Mouse (Mus musculus) limb, embryonic 14.5 days (tissue): Measurements from ENCODE around the gene Nol11. TPM values are rescaled to one million over a fixed set of nuclear protein-coding genes. Genes with fewer than 3 reads are reported as not detected.

ENCODE experiments used
- ATAC-seq: fragments of 200-750 bp; cut with Nextera tagmentation; 2 replicates; pipeline ENCODE4 v1.8.0; 2017; ENCODE audit warnings: low read depth, moderate number of reproducible peaks, moderate TSS enrichment; ENCODE audit not compliant: low FRiP score
- DNase-seq: peaks from one replicate; pipeline ENCODE4 v3.0.0-alpha.2; 2015; ENCODE audit warnings: low spot score
- H3K27ac ChIP-seq: fragments of 300-500 bp; sonication (generic); replicated peaks from 2 replicates; pipeline ENCODE4 v1.5.1; 2014; ENCODE audit warnings: low read depth, mild to moderate bottlenecking, low read length, moderate library complexity, mixed read lengths
- H3K27me3 ChIP-seq: fragments of 300-500 bp; sonication (generic); 2 replicates; pipeline ENCODE4 v1.6.1; 2014; ENCODE audit warnings: low read length, mixed read lengths; ENCODE audit not compliant: control insufficient read depth, insufficient read depth
- H3K36me3 ChIP-seq: fragments of 300-500 bp; sonication (generic); 2 replicates; pipeline ENCODE4 v1.6.1; 2014; ENCODE audit warnings: mild to moderate bottlenecking, low read length, moderate library complexity, mixed read lengths; ENCODE audit not compliant: control insufficient read depth, insufficient read depth
- H3K4me1 ChIP-seq: fragments of 300-500 bp; sonication (generic); 2 replicates; pipeline ENCODE4 v1.6.1; 2014; ENCODE audit warnings: antibody characterized with exemption, low read length, mixed read lengths; ENCODE audit not compliant: control insufficient read depth, insufficient read depth
- H3K4me2 ChIP-seq: fragments of 300-500 bp; sonication (generic); replicated peaks from 2 replicates; pipeline ENCODE4 v1.6.1; 2014; ENCODE audit warnings: low read depth, mild to moderate bottlenecking, low read length, moderate library complexity; ENCODE audit not compliant: severe bottlenecking
- H3K4me3 ChIP-seq: fragments of 300-500 bp; sonication (generic); replicated peaks from 2 replicates; pipeline ENCODE4 v1.5.1; 2014; ENCODE audit warnings: low read length
- H3K9ac ChIP-seq: fragments of 300-500 bp; sonication (generic); 2 replicates; pipeline ENCODE4 v1.6.1; 2014; ENCODE audit warnings: mild to moderate bottlenecking, low read depth, low read length, moderate library complexity; ENCODE audit not compliant: severe bottlenecking
- H3K9me3 ChIP-seq: fragments of 300-500 bp; sonication (generic); 2 replicates; pipeline ENCODE4 v1.6.1; 2016; ENCODE audit warnings: low read length; ENCODE audit not compliant: control insufficient read depth
- POLR2A ChIP-seq: fragments of 200-500 bp; IDR thresholded peaks from 2 replicates; pipeline ENCODE4 v1.8.0; 2012; ENCODE audit warnings: inconsistent platforms, mild to moderate bottlenecking, moderate library complexity, borderline replicate concordance; ENCODE audit not compliant: insufficient read depth, insufficient read length; ENCODE audit errors: extremely low read depth
- WGBS: fragments of 180-500 bp; shearing (Covaris S2); extraction: QIAGEN DNeasy Blood & Tissue Kit; methylation state at CpG from one replicate; pipeline ENCODE4 v1.1.7; 2014; 5-methylcytosine and 5-hydroxymethylcytosine counted together
- polyA plus RNA-seq, 2 experiments: library from polyadenylated mRNA; depleted of rRNA in 1 of 2; stranded (reverse) in 1 of 2; unstranded in 1 of 2; fragments of >200 nt; fragmentation: Nextera tagmentation in 1 of 2; extraction: Ambion mirVana in 1 of 2; gene quantifications; 2 replicates each; pipeline versions ENCODE4 v1.2.1 to v1.2.3; 2012 to 2014

Gene Nol11
- polyA plus RNA-seq, 2 experiments: 28.0 to 45.4 TPM

- TF ChIP-seq POLR2A: no peak
- no peak for DNase-seq
- Histone ChIP-seq H3K9ac (no peak overlapping the region), H3K4me3 (no peak overlapping the region), H3K9me3 (no peaks in the 10 kb centered on the region), H3K4me1 (peaks cover 3% of the 10 kb centered on the region; the same call in 1 of the 2 replicates), H3K27ac (no peak overlapping the region), H3K27me3 (no peaks in the 10 kb centered on the region), H3K36me3 (peaks cover 18% of the 10 kb centered on the region), H3K4me2 (no peak overlapping the region)
- ATAC-seq: no peak
- 93% methylated on average over 1 of the region's 1 CpGs for WGBS
Observed at GRCm38 (mm10) chr11:107226431-107226830, 37.2 kb upstream of the Nol11 start.

- DNase-seq: no peak
- WGBS: 90% methylated on average over 10 of the region's 10 CpGs
- Histone ChIP-seq H3K27me3 (no peaks in the 10 kb centered on the region), H3K36me3 (peaks cover 18% of the 10 kb centered on the region), H3K4me2 (no peak overlapping the region), H3K27ac (no peak overlapping the region), H3K9ac (no peak overlapping the region), H3K4me3 (no peak overlapping the region), H3K4me1 (peaks cover 3% of the 10 kb centered on the region; the same call in 1 of the 2 replicates), H3K9me3 (no peaks in the 10 kb centered on the region)
- no peak for TF ChIP-seq POLR2A
- no peak for ATAC-seq
Observed at GRCm38 (mm10) chr11:107226013-107226412, 36.8 kb upstream of the Nol11 start.

- H3K27ac ChIP-seq: 0 out of 2 replicates have a peak overlapping the region, but pooled peaks have one; percentile 44
- no peaks in the 10 kb centered on the region for H3K9me3 ChIP-seq
- WGBS: 85% methylated on average over 5 of the region's 5 CpGs
- no peak overlapping the region for H3K4me3 ChIP-seq
- H3K4me1 ChIP-seq: peaks cover 3% of the 10 kb centered on the region; the same call in 1 of the 2 replicates
- no peaks in the 10 kb centered on the region for H3K27me3 ChIP-seq
- DNase-seq (no peak), ATAC-seq (no peak)
- no peak overlapping the region for H3K9ac ChIP-seq
- peaks cover 18% of the 10 kb centered on the region for H3K36me3 ChIP-seq
- no peak overlapping the region for H3K4me2 ChIP-seq
- no peak for TF ChIP-seq POLR2A
Observed at GRCm38 (mm10) chr11:107225301-107225700, 36.1 kb upstream of the Nol11 start.

GRCm38 (mm10) chr11:107223667-107224214 is 34.6 kb upstream of the Nol11 start:
- H3K27ac ChIP-seq: 0 out of 2 replicates have a peak overlapping the region, but pooled peaks have one; percentile 21
- 46% methylated on average over 8 of the region's 8 CpGs for WGBS

GRCm38 (mm10) chr11:107223169-107223561 is 34.0 kb upstream of the Nol11 start:
- DNase-seq (no peak), ATAC-seq (no peak)
- WGBS: 73% methylated on average over 1 of the region's 1 CpGs
- Histone ChIP-seq H3K4me2 (no peak overlapping the region), H3K27ac (no peak overlapping the region), H3K4me3 (no peak overlapping the region), H3K9me3 (no peaks in the 10 kb centered on the region), H3K9ac (no peak overlapping the region), H3K4me1 (no peaks in the 10 kb centered on the region; the same call in 1 of the 2 replicates), H3K27me3 (no peaks in the 10 kb centered on the region), H3K36me3 (peaks cover 12% of the 10 kb centered on the region)
- TF ChIP-seq POLR2A: no peak

More at GRCm38 (mm10) chr11:107223667-107224214, 34.6 kb upstream of the Nol11 start:
- H3K4me1 ChIP-seq: no peaks in the 10 kb centered on the region; the same call in 1 of the 2 replicates
- no peaks in the 10 kb centered on the region for H3K27me3 ChIP-seq
- no peak overlapping the region for H3K4me2 ChIP-seq
- TF ChIP-seq POLR2A: no peak
- ATAC-seq (no peak), DNase-seq (no peak)
- no peaks in the 10 kb centered on the region for H3K9me3 ChIP-seq
- H3K4me3 ChIP-seq: no peak overlapping the region
- no peak overlapping the region for H3K9ac ChIP-seq
- peaks cover 16% of the 10 kb centered on the region for H3K36me3 ChIP-seq
